ENCODE assay signal across 8 mouse cellular contexts in the genomic region with DNA sequence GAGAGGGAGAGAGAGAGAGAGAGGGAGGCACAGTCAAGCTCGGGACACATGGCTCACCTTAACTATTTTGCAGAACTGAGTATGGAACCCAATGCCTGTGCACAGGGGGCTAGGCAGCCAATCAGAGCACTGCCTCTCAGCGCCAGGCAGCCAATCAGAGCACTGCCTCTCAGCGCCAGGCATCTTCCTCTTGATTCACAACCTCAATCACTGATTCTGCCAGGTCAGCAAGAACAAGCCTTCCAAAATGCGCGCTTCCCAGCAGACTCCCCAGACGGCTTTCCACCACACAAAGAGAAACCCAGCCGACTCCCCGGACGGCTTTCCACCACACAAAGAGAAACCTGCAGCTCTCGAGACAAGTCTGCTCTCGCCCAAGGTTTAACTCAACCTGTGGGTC. TPM values are rescaled to one million over a fixed set of nuclear protein-coding genes. Genes with fewer than 3 reads are reported as not detected.
DNase-seq lines count a peak whose midpoint lies in the region; ATAC-seq and TF ChIP-seq lines count a peak whose summit lies in the region.

No protein-coding gene starts in this region.

- no peaks in the 10 kb centered on the region for H3K4me1 ChIP-seq in forebrain, postnatal 0 days (ENCODE audit: insufficient read depth)
- no peaks in the 10 kb centered on the region for H3K4me1 ChIP-seq in midbrain, embryonic 11.5 days (ENCODE audit: control insufficient read depth, insufficient read depth, low read length)

- 12% methylated on average over 11 of the region's 11 CpGs for WGBS in forebrain, postnatal 0 days
- 11% methylated on average over 11 of the region's 11 CpGs for WGBS in midbrain, embryonic 11.5 days

- ATAC-seq in forebrain, postnatal 0 days: peak; percentile 65
- ATAC-seq in midbrain, embryonic 11.5 days (ENCODE audit: low FRiP score): peak; percentile 45; the same call in 1 of the 2 replicates

- H3K36me3 ChIP-seq in forebrain, postnatal 0 days (ENCODE audit: insufficient read depth): peaks cover 21% of the 10 kb centered on the region; the same call in 1 of the 2 replicates
- H3K36me3 ChIP-seq in midbrain, embryonic 11.5 days (ENCODE audit: control insufficient read depth, insufficient read depth, low read length): no peaks in the 10 kb centered on the region

- H3K4me2 ChIP-seq in forebrain, postnatal 0 days (ENCODE audit: low read depth): peak overlapping the region; percentile 41
- H3K4me2 ChIP-seq in midbrain, embryonic 11.5 days: 0 out of 2 replicates have a peak overlapping the region, but pooled peaks have one; percentile 8

- no peaks in the 10 kb centered on the region for H3K9me3 ChIP-seq in forebrain, postnatal 0 days (ENCODE audit: low read length)
- H3K9me3 ChIP-seq in midbrain, embryonic 11.5 days (ENCODE audit: control insufficient read depth, low read length): no peaks in the 10 kb centered on the region

- intact Hi-C loops in left cerebral cortex, adult 2 months (cut with DNase I): no loop called here

- H3K27ac ChIP-seq in left cerebral cortex, adult 2 months: 0 out of 2 replicates have a peak overlapping the region, but pooled peaks have one; percentile 2
- no peak overlapping the region for H3K27ac ChIP-seq in forebrain, postnatal 0 days (ENCODE audit: low read depth, low read length)
- no peak overlapping the region for H3K27ac ChIP-seq in midbrain, embryonic 11.5 days (ENCODE audit: low read depth, low read length)

- no peaks in the 10 kb centered on the region for H3K27me3 ChIP-seq in forebrain, postnatal 0 days (ENCODE audit: insufficient read depth, low read length)
- H3K27me3 ChIP-seq in midbrain, embryonic 11.5 days (ENCODE audit: control insufficient read depth, insufficient read depth, low read length): no peaks in the 10 kb centered on the region

- TF ChIP-seq CTCF in left cerebral cortex, adult 2 months (IDR thresholded peaks at IDR 0.05): no peak
- no peak for TF ChIP-seq CTCF in forebrain, postnatal 0 days (IDR thresholded peaks at IDR 0.05; ENCODE audit: low read depth)

- peak; percentile 42 for DNase-seq in adrenal gland, postnatal 10 days
- DNase-seq in adrenal gland, adult 8-10 months: no peak
- peak; percentile 33 to 40 for DNase-seq in left cerebral cortex, adult 2 months (ENCODE audit: extremely low spot score in 1 of 2, low spot score in 2 of 2)
- DNase-seq in left cerebral cortex, adult 11 months (ENCODE audit: low spot score): no peak
- peak; percentile 60 for DNase-seq in forebrain, postnatal 0 days
- DNase-seq in midbrain, embryonic 11.5 days (ENCODE audit: low spot score, missing footprints): no peak
- DNase-seq in B cell, adult 2 months: no peak
- DNase-seq in lung, adult 18-20 months: no peak

- H3K4me3 ChIP-seq in left cerebral cortex, adult 2 months: peak overlapping the region; percentile 40
- peak overlapping the region; percentile 14; the same call in 1 of the 2 replicates for H3K4me3 ChIP-seq in forebrain, postnatal 0 days (ENCODE audit: low read depth, low read length)
- no peak overlapping the region for H3K4me3 ChIP-seq in midbrain, embryonic 11.5 days (ENCODE audit: low read depth, low read length)

- no peak overlapping the region for H3K9ac ChIP-seq in forebrain, postnatal 0 days
- no peak overlapping the region for H3K9ac ChIP-seq in midbrain, embryonic 11.5 days (ENCODE audit: low read length)

RNA-seq across cellular contexts. Expression of gene Marc1, which starts 11.6 kb away (rescaled TPM):
- 10 to 100 TPM; 15.0 to 43.0 TPM for total RNA-seq in adrenal gland, postnatal 10 days (2021)
- 1 to 10 TPM in 3 of 4 experiments, under 1 TPM in 1; 0.68 to 3.5 (median 1.6) TPM for total RNA-seq in adrenal gland, adult 8-10 months (2022)
- under 1 TPM in 1 of 2 experiments, not detected in 1; 0.26 TPM for total RNA-seq in left cerebral cortex, adult 2 months (2021)
- total RNA-seq in forebrain, postnatal 0 days (2014; rRNA removed): 0.15 and 0.24 TPM in 2 replicates
- 0.11 and 0.45 TPM in 2 replicates for polyA plus RNA-seq in forebrain, postnatal 0 days (2015; fragmentation: Nextera tagmentation; extraction: Ambion mirVana)
- polyA plus RNA-seq in midbrain, embryonic 11.5 days (2014; fragmentation: Nextera tagmentation; extraction: Ambion mirVana): not detected in 2 replicates

RNA-seq across cellular contexts. Expression of gene Marc2, which starts 23.6 kb away (rescaled TPM):
- 100 to 1,000 TPM; 315 to 378 TPM for total RNA-seq in adrenal gland, postnatal 10 days (2021)
- total RNA-seq in adrenal gland, adult 8-10 months (2022): 100 to 1,000 TPM; 349 to 519 (median 450) TPM
- 100 to 1,000 TPM; 167 to 177 TPM for total RNA-seq in left cerebral cortex, adult 2 months (2021)
- total RNA-seq in forebrain, postnatal 0 days (2014; rRNA removed): 60.1 and 65.5 TPM in 2 replicates
- polyA plus RNA-seq in forebrain, postnatal 0 days (2015; fragmentation: Nextera tagmentation; extraction: Ambion mirVana): 138 and 139 TPM in 2 replicates
- polyA plus RNA-seq in midbrain, embryonic 11.5 days (2014; fragmentation: Nextera tagmentation; extraction: Ambion mirVana): 107 and 110 TPM in 2 replicates

Comparison
In these comparisons a context has a peak if more than half of its experiments do, and no peak if none do; other contexts are left out.
1. DNase-seq: peak in adrenal gland, postnatal 10 days (single experiment), left cerebral cortex, adult 2 months (2 of 2) and forebrain, postnatal 0 days (single experiment); none in adrenal gland, adult 8-10 months (single experiment), left cerebral cortex, adult 11 months (single experiment), midbrain, embryonic 11.5 days (single experiment), B cell, adult 2 months (0 of 2) and lung, adult 18-20 months (0 of 2).